Mouse (Mus musculus) liver, adult 2 months (tissue): ENCODE data around the gene Ptma. TPM values are rescaled to one million over a fixed set of nuclear protein-coding genes. Genes with fewer than 3 reads are reported as not detected.
"Not testable (repeated sequence)": the region's sequence is repeated elsewhere in the genome, so short reads cannot be mapped to it uniquely, and the experiment has no call there.

ENCODE experiments used
- DNase-seq: peaks from one replicate; pipeline ENCODE4 v3.0.0-alpha.2; 2011; ENCODE audit warnings: low read depth, low spot score; ENCODE audit errors: extremely low read depth
- H3K27ac ChIP-seq: fragments of 200-500 bp; replicated peaks from 2 replicates; pipeline ENCODE4 v1.5.1; 2012; ENCODE audit warnings: low read depth, mild to moderate bottlenecking, control low read depth, inconsistent platforms, low read length; ENCODE audit not compliant: insufficient read depth
- H3K27me3 ChIP-seq: fragments of 200-500 bp; 2 replicates; pipeline ENCODE4 v1.6.1; 2012; ENCODE audit warnings: mild to moderate bottlenecking, moderate library complexity, low read length, inconsistent platforms; ENCODE audit not compliant: control insufficient read depth, insufficient read depth
- H3K36me3 ChIP-seq: fragments of 200-500 bp; 2 replicates; pipeline ENCODE4 v1.6.1; 2012; ENCODE audit warnings: low read length, inconsistent platforms; ENCODE audit not compliant: control insufficient read depth, insufficient read depth
- H3K4me1 ChIP-seq: fragments of 200-500 bp; 2 replicates; pipeline ENCODE4 v1.6.1; 2011; ENCODE audit warnings: low read length; ENCODE audit not compliant: control insufficient read depth, insufficient read depth
- H3K4me3 ChIP-seq: fragments of 200-500 bp; 2 replicates; pipeline ENCODE4 v1.5.1; 2011; ENCODE audit warnings: low read depth, mild to moderate bottlenecking, control low read depth, low read length, moderate library complexity; ENCODE audit not compliant: insufficient read depth
- H3K79me2 ChIP-seq: fragments of 200-500 bp; 2 replicates; pipeline ENCODE4 v1.6.1; 2012; ENCODE audit warnings: inconsistent platforms, mild to moderate bottlenecking, low read length, moderate library complexity; ENCODE audit not compliant: control insufficient read depth, insufficient read depth
- H3K9ac ChIP-seq: fragments of 200-500 bp; 2 replicates; pipeline ENCODE4 v1.6.1; 2012; ENCODE audit warnings: low read depth, mild to moderate bottlenecking, control low read depth, inconsistent platforms, low read length
- CTCF ChIP-seq: fragments of 200-500 bp; IDR thresholded peaks from 2 replicates; pipeline ENCODE4 v1.5.1; 2011; ENCODE audit warnings: low read depth, low read length, control low read depth
- POLR2A ChIP-seq: fragments of 200-500 bp; IDR thresholded peaks from 2 replicates; pipeline ENCODE4 v1.6.1; 2011; ENCODE audit warnings: low read length, control low read depth; ENCODE audit not compliant: insufficient read depth; ENCODE audit errors: extremely low read depth
- WGBS: fragments of 180-500 bp; shearing (Covaris S2); methylation state at CpG from one replicate; pipeline ENCODE4 v1.1.7; 2018; 5-methylcytosine and 5-hydroxymethylcytosine counted together
- polyA plus RNA-seq: library from polyadenylated mRNA; depleted of rRNA; stranded (reverse); fragments of >200 nt; gene quantifications from 2 replicates; pipeline ENCODE4 v1.2.3, GENCODE M21; 2012
- total RNA-seq: library from RNA; depleted of rRNA; stranded (reverse); fragments of >200 nt; gene quantifications from 2 replicates; pipeline ENCODE4 v1.2.3, GENCODE M21; 2014

The Ptma gene
- total and polyA plus RNA-seq, 2 experiments, result 240 to 259 TPM

GRCm38 (mm10) chr1:86533411-86534130 is 7.0 kb downstream of the Ptma start:
- Histone ChIP-seq H3K4me1 (peaks cover 10% of the 10 kb centered on the region), H3K36me3 (peaks cover 3% of the 10 kb centered on the region; the same call in 1 of the 2 replicates), H3K4me3 (no peak overlapping the region), H3K27ac (no peak overlapping the region), H3K79me2 (peaks cover 3% of the 10 kb centered on the region; the same call in 1 of the 2 replicates), H3K9ac (no peak overlapping the region), H3K27me3 (no peaks in the 10 kb centered on the region)
- 95% methylated on average over 6 of the region's 6 CpGs for WGBS
- no peak for TF ChIP-seq POLR2A
- no peak for TF ChIP-seq CTCF
- DNase-seq, result no peak

DNA sequence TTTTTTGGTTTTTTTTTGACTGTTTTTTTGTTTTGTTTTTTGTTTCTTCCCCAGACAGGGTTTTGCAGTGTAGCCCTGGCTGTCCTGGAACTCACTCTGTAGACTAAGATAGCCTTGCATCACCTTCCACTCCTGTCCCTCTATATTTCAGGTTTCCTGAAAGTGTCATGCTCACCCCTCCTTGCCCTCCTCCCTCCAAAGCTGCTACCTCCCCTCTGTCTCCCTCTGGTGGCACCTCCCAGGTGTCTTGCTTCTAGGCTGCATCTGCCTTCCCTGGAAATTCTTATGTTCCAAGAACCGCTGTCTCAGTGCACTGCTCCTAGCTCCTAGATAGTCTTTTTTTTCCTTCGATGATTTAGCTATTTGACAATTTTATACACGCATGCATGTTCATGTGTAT is 11.9 kb downstream of the Ptma start:
- Histone ChIP-seq H3K27me3 (no peaks in the 10 kb centered on the region), H3K4me1 (no peaks in the 10 kb centered on the region), H3K27ac (no peak overlapping the region), H3K4me3 (no peak overlapping the region), H3K79me2 (no peaks in the 10 kb centered on the region), H3K36me3 (0 out of 2 replicates have a peak, but pooled peaks cover 2% of the 10 kb centered on the region), H3K9ac (no peak overlapping the region)
- WGBS, result 82% methylated on average over 3 of the region's 3 CpGs
- TF ChIP-seq CTCF (peak; percentile 35; the same call in 1 of the 2 replicates), POLR2A (no peak)
- DNase-seq, result no peak

DNA sequence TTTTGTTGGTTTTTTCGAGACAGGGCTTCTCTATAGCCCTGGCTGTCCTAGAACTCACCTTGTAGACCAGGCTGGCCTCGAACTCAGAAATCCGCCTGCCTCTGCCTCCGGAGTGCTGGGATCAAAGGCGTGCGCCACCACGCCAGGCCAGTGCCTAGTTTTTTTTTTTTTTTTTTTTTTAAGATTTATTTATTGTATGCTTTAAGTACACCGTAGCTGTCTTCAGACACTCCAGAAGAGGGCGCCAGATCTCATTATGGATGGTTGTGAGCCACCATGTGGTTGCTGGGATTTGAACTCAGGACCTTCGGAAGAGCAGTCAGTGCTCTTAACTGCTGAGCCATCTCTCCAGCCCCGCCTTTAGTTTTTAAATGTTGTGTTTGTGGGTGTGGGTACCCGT is 13.1 kb downstream of the Ptma start:
- H3K79me2 ChIP-seq, H3K27me3 ChIP-seq, H3K4me3 ChIP-seq, DNase-seq, H3K9ac ChIP-seq, H3K27ac ChIP-seq, H3K4me1 ChIP-seq, H3K36me3 ChIP-seq: not testable (repeated sequence)
- 92% methylated on average over 12 of the region's 12 CpGs for WGBS

- no peak overlapping the region for H3K27ac ChIP-seq
Observed at GRCm38 (mm10) chr1:86542584-86542983, 16.1 kb downstream of the Ptma start.

DNA sequence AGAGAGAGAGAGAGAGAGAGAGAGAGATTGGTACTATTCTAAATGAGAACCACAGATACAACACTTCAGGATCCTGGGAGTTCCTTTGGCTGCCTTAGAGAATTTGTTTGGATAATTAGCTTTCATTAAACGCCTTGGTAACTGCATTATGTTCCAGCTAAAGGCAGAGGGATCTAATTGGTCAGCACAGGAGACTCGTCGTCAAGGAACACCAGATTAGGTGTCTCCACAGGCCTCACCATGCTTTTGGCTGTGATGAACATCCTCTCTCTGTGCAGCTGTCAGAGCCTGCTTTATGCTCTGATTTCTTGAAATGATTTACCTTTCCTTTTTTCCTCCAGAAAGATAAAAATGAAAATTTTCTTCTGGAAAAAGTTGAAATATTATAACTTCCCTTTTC is 20.3 kb downstream of the Ptma start:
- no peak for TF ChIP-seq CTCF
- no peak for TF ChIP-seq POLR2A
- H3K27ac ChIP-seq, result no peak overlapping the region

More at GRCm38 (mm10) chr1:86542584-86542983, 16.1 kb downstream of the Ptma start:
- H3K9ac ChIP-seq, result no peak overlapping the region
- WGBS, result 81% methylated on average over 2 of the region's 2 CpGs
- H3K79me2 ChIP-seq, result no peaks in the 10 kb centered on the region
- H3K4me3 ChIP-seq, result no peak overlapping the region
- TF ChIP-seq POLR2A, result no peak
- no peak for TF ChIP-seq CTCF
- DNase-seq, result no peak
- peaks cover 14% of the 10 kb centered on the region; the same call in 1 of the 2 replicates for H3K36me3 ChIP-seq
- no peaks in the 10 kb centered on the region for H3K27me3 ChIP-seq
- H3K4me1 ChIP-seq, result no peaks in the 10 kb centered on the region

GRCm38 (mm10) chr1:86551299-86551698 is 24.8 kb downstream of the Ptma start:
- H3K4me1 ChIP-seq, result no peaks in the 10 kb centered on the region; the same call in 1 of the 2 replicates
- no peak overlapping the region for H3K9ac ChIP-seq
- H3K36me3 ChIP-seq, result 0 out of 2 replicates have a peak, but pooled peaks cover 1% of the 10 kb centered on the region
- H3K79me2 ChIP-seq, result no peaks in the 10 kb centered on the region
- no peak overlapping the region for H3K4me3 ChIP-seq
- WGBS, result 80% methylated on average over 4 of the region's 4 CpGs
- no peak for DNase-seq
- no peak for TF ChIP-seq CTCF
- no peak overlapping the region for H3K27ac ChIP-seq
- H3K27me3 ChIP-seq, result no peaks in the 10 kb centered on the region

More for the DNA sequence above, 20.3 kb downstream of the Ptma start:
- Histone ChIP-seq H3K79me2 (no peaks in the 10 kb centered on the region), H3K4me3 (no peak overlapping the region), H3K9ac (no peak overlapping the region), H3K4me1 (no peaks in the 10 kb centered on the region), H3K36me3 (peaks cover 14% of the 10 kb centered on the region; the same call in 1 of the 2 replicates), H3K27me3 (no peaks in the 10 kb centered on the region)
- 93% methylated on average over 3 of the region's 3 CpGs for WGBS
- no peak for DNase-seq
